Mouse (Mus musculus) limb, embryonic 11.5 days (tissue): ENCODE results near the gene Fam163b. TPM values are rescaled to one million over a fixed set of nuclear protein-coding genes. Genes with fewer than 3 reads are reported as not detected.

Source experiments
- ATAC-seq: fragments of 200-750 bp; cut with Nextera tagmentation; 2 replicates; pipeline ENCODE4 v1.8.0; 2017; ENCODE audit warnings: low read depth; ENCODE audit not compliant: insufficient number of reproducible peaks, low FRiP score, low TSS enrichment
- DNase-seq: peaks from one replicate; pipeline ENCODE4 v3.0.0-alpha.2; 2015; ENCODE audit warnings: low spot score
- H3K27ac ChIP-seq: fragments of 300-500 bp; sonication (generic); replicated peaks from 2 replicates; pipeline ENCODE4 v1.5.1; 2014; ENCODE audit warnings: low read depth, mild to moderate bottlenecking, low read length
- H3K27me3 ChIP-seq: fragments of 300-500 bp; sonication (generic); 2 replicates; pipeline ENCODE4 v1.6.1; 2014; ENCODE audit warnings: mild to moderate bottlenecking, low read length, mixed read lengths; ENCODE audit not compliant: control insufficient read depth, insufficient read depth
- H3K36me3 ChIP-seq: fragments of 300-500 bp; sonication (generic); 2 replicates; pipeline ENCODE4 v1.6.1; 2014; ENCODE audit warnings: mild to moderate bottlenecking, low read length, moderate library complexity, mixed read lengths; ENCODE audit not compliant: control insufficient read depth, insufficient read depth
- H3K4me1 ChIP-seq: fragments of 300-500 bp; sonication (generic); 2 replicates; pipeline ENCODE4 v1.6.1; 2014; ENCODE audit warnings: low read length, mixed read lengths; ENCODE audit not compliant: control insufficient read depth, insufficient read depth
- H3K4me2 ChIP-seq: fragments of 300-500 bp; sonication (generic); 2 replicates; pipeline ENCODE4 v1.6.1; 2014; ENCODE audit warnings: low read depth, mild to moderate bottlenecking, moderate library complexity; ENCODE audit not compliant: severe bottlenecking
- H3K4me3 ChIP-seq: fragments of 300-500 bp; sonication (generic); 2 replicates; pipeline ENCODE4 v1.5.1; 2014; ENCODE audit warnings: low read depth, low read length
- H3K9ac ChIP-seq: fragments of 300-500 bp; sonication (generic); 2 replicates; pipeline ENCODE4 v1.6.1; 2014; ENCODE audit warnings: mild to moderate bottlenecking, low read length
- H3K9me3 ChIP-seq: fragments of 300-500 bp; sonication (generic); 2 replicates; pipeline ENCODE4 v1.6.1; 2016; ENCODE audit warnings: low read length; ENCODE audit not compliant: control insufficient read depth
- WGBS: fragments of 180-500 bp; shearing (Covaris S2); extraction: QIAGEN DNeasy Blood & Tissue Kit; methylation state at CpG from one replicate; pipeline ENCODE4 v1.1.7; 2014; 5-methylcytosine and 5-hydroxymethylcytosine counted together
- polyA plus RNA-seq: library from polyadenylated mRNA; unstranded; fragments of >200 nt; fragmentation: Nextera tagmentation; extraction: Ambion mirVana; gene quantifications from 2 replicates; pipeline ENCODE4 v1.2.1, GENCODE M21; 2014

Fam163b gene
- polyA plus RNA-seq, 1 experiment from 2014 or later, result 1.3 TPM

DNA sequence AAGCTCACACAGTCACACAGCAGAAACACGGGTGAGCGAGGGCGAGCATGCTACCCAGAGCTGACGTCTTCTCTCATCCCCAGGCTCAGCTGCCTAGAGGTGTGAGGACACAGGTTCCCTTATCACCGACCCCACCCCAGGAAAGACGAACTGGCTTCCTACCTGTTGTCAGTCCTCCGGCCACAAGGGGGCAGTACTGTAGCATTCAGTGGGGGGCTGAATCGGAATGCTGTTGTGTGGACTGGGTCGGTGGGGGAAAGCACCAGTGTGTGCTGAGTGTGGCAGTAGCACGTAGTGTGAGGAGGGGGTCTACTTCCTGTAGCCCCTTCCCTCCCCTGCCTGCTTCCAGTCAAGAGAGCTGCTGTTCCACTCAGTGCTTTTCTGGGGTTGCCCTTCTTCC lies 16.3 kb downstream of the Fam163b start:
- Histone ChIP-seq H3K27me3 (no peaks in the 10 kb centered on the region), H3K4me2 (no peak overlapping the region), H3K4me3 (no peak overlapping the region), H3K9ac (no peak overlapping the region), H3K27ac (no peak overlapping the region), H3K4me1 (peaks cover 24% of the 10 kb centered on the region), H3K36me3 (no peaks in the 10 kb centered on the region), H3K9me3 (no peaks in the 10 kb centered on the region)
- ATAC-seq (no peak), DNase-seq (peak; percentile 77)
- WGBS, result 42% methylated on average over 10 of the region's 10 CpGs

DNA sequence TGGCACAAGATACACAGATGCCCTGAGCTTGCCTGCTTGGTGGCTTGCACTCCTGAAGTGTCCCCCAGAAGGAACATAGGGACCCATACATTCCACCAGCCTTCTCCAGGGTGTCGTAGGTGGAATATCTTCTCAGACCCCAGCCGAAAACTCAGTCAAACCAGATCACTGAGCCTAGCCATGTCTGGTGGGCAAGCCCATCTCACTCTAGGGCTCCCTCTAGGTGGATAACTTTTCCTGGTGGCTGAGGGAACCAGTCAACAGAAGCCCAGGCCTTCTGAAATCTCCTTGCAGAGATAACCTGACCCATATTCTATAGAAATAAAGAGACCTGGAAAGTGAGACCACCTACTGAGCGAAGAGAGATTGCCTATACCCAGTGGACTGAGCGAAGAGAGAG lies 19.2 kb downstream of the Fam163b start:
- ATAC-seq, result no peak
- no peak for DNase-seq
- H3K36me3 ChIP-seq, result no peaks in the 10 kb centered on the region
- H3K27ac ChIP-seq, result peak overlapping the region; percentile 88
- no peak overlapping the region for H3K9ac ChIP-seq
- WGBS, result 83% methylated on average over 4 of the region's 4 CpGs
- H3K4me1 ChIP-seq, result peaks cover 39% of the 10 kb centered on the region
- H3K4me2 ChIP-seq, result no peak overlapping the region
- no peak overlapping the region for H3K4me3 ChIP-seq
- no peaks in the 10 kb centered on the region for H3K27me3 ChIP-seq
- no peaks in the 10 kb centered on the region for H3K9me3 ChIP-seq

GRCm38 (mm10) chr2:27122578-27122977 lies 19.7 kb downstream of the Fam163b start:
- Histone ChIP-seq H3K36me3 (no peaks in the 10 kb centered on the region), H3K4me3 (no peak overlapping the region), H3K9ac (peak overlapping the region; percentile 35; the same call in 1 of the 2 replicates), H3K4me2 (peak overlapping the region; percentile 21; the same call in 1 of the 2 replicates), H3K27ac (peak overlapping the region; percentile 88), H3K4me1 (peaks cover 42% of the 10 kb centered on the region), H3K27me3 (no peaks in the 10 kb centered on the region), H3K9me3 (no peaks in the 10 kb centered on the region)
- WGBS, result 24% methylated on average over 9 of the region's 9 CpGs
- peak; percentile 18 for ATAC-seq
- peak; percentile 58 for DNase-seq

- Histone ChIP-seq H3K4me1 (peaks cover 42% of the 10 kb centered on the region), H3K4me2 (peak overlapping the region; percentile 21; the same call in 1 of the 2 replicates), H3K27ac (peak overlapping the region; percentile 88), H3K9ac (peak overlapping the region; percentile 35; the same call in 1 of the 2 replicates), H3K9me3 (no peaks in the 10 kb centered on the region), H3K27me3 (no peaks in the 10 kb centered on the region), H3K36me3 (no peaks in the 10 kb centered on the region), H3K4me3 (no peak overlapping the region)
- WGBS, result under 1% methylated on average over 9 of the region's 9 CpGs
- DNase-seq (peak; percentile 90), ATAC-seq (peak; percentile 92)
Observed at GRCm38 (mm10) chr2:27121626-27122355, 20.5 kb downstream of the Fam163b start.

GRCm38 (mm10) chr2:27120241-27120641 lies 22.1 kb downstream of the Fam163b start:
- Histone ChIP-seq H3K4me1 (peaks cover 42% of the 10 kb centered on the region), H3K9ac (no peak overlapping the region), H3K4me2 (no peak overlapping the region), H3K9me3 (no peaks in the 10 kb centered on the region), H3K4me3 (no peak overlapping the region), H3K27me3 (no peaks in the 10 kb centered on the region), H3K27ac (no peak overlapping the region; the same call in 1 of the 2 replicates), H3K36me3 (no peaks in the 10 kb centered on the region)
- WGBS, result 87% methylated on average over 8 of the region's 8 CpGs
- ATAC-seq (no peak), DNase-seq (no peak)

DNA sequence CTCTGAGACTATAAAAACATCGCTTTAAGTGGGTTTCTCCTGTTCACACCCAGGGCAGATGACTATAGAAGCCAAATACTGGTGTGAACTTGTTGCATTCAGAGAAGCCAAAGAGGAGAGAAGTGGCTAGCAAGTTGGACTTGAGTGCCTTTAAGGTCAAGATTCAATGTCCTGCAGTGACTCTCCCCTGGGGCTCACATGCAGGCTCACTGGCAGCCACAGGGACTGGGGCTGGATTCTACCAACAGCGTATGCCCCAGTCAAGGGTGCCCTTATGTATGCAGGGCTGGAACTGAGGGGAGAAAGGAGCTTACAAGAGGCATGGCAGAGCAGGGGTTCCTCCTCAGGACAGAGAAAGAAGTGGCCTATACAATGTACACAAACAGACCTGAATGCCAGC lies 22.5 kb downstream of the Fam163b start:
- H3K9ac ChIP-seq, result no peak overlapping the region
- H3K27me3 ChIP-seq, result no peaks in the 10 kb centered on the region
- no peak overlapping the region for H3K4me3 ChIP-seq
- peaks cover 42% of the 10 kb centered on the region for H3K4me1 ChIP-seq
- no peak overlapping the region for H3K27ac ChIP-seq
- ATAC-seq (no peak), DNase-seq (no peak)
- H3K9me3 ChIP-seq, result no peaks in the 10 kb centered on the region
- H3K4me2 ChIP-seq, result no peak overlapping the region
- no peaks in the 10 kb centered on the region for H3K36me3 ChIP-seq
- WGBS, result 85% methylated on average over 2 of the region's 2 CpGs

GRCm38 (mm10) chr2:27118452-27118851 lies 23.8 kb downstream of the Fam163b start:
- no peaks in the 10 kb centered on the region for H3K27me3 ChIP-seq
- 54% methylated on average over 4 of the region's 4 CpGs for WGBS
- no peak overlapping the region for H3K9ac ChIP-seq
- no peak overlapping the region for H3K4me2 ChIP-seq
- peaks cover 42% of the 10 kb centered on the region for H3K4me1 ChIP-seq
- DNase-seq (no peak), ATAC-seq (no peak)
- H3K36me3 ChIP-seq, result no peaks in the 10 kb centered on the region
- no peak overlapping the region for H3K4me3 ChIP-seq
- H3K9me3 ChIP-seq, result no peaks in the 10 kb centered on the region
- no peak overlapping the region for H3K27ac ChIP-seq

DNA sequence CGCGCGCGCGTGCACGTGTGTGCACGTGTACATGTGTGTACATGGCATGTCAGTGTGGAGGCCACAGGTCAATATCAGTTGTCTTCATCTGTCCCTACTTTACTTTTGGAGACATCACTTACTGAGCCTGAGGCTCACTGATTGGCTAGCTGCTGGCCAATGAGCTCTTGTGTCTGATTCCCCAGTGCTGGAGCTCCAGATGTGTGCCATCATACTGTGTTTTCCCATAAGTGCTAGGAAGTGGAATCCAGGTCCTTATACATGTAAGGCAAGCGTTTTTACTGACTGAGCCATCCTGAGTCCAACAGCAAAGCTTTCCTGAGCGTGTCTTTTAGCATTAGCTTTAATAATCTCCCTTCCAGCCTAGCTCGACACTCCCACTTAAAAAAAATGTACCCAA lies 28.1 kb downstream of the Fam163b start:
- ATAC-seq, result no peak
- 90% methylated on average over 10 of the region's 10 CpGs for WGBS

More for the DNA sequence above, 28.1 kb downstream of the Fam163b start:
- Histone ChIP-seq H3K4me2 (no peak overlapping the region), H3K27ac (no peak overlapping the region), H3K4me3 (no peak overlapping the region), H3K9ac (no peak overlapping the region), H3K9me3 (no peaks in the 10 kb centered on the region), H3K27me3 (no peaks in the 10 kb centered on the region), H3K36me3 (no peaks in the 10 kb centered on the region), H3K4me1 (peaks cover 6% of the 10 kb centered on the region; the same call in 1 of the 2 replicates)
- no peak for DNase-seq
